Mouse (Mus musculus) midbrain, postnatal 0 days (tissue): ENCODE measurements at regions not wholly inside any gene's neighbourhood (a gene's known extent, or its start where the extent isn't known, plus 50 kb on each side); places are given as distances from the start of the nearest gene placed in this dataset.

ENCODE experiments used
- ATAC-seq: fragments of 200-750 bp; cut with Nextera tagmentation; 2 replicates; pipeline ENCODE4 v1.8.0; 2017; ENCODE audit warnings: moderate number of reproducible peaks, mild to moderate bottlenecking, moderate TSS enrichment, moderate library complexity; ENCODE audit not compliant: low FRiP score
- DNase-seq: peaks from one replicate; pipeline ENCODE4 v3.0.0-alpha.2; 2015; ENCODE audit warnings: low spot score
- H3K27ac ChIP-seq: fragments of 300-500 bp; sonication (generic); 2 replicates; pipeline ENCODE4 v1.5.1; 2014; ENCODE audit warnings: low read depth, mild to moderate bottlenecking, low read length, mixed read lengths
- H3K27me3 ChIP-seq: fragments of 300-500 bp; sonication (generic); 2 replicates; pipeline ENCODE4 v1.6.1; 2014; ENCODE audit warnings: low read length, control low read depth, mixed read lengths; ENCODE audit not compliant: insufficient read depth
- H3K36me3 ChIP-seq: fragments of 300-500 bp; sonication (generic); 2 replicates; pipeline ENCODE4 v1.6.1; 2014; ENCODE audit warnings: low read length, control low read depth, mixed read lengths; ENCODE audit not compliant: insufficient read depth
- H3K4me1 ChIP-seq: fragments of 300-500 bp; sonication (generic); 2 replicates; pipeline ENCODE4 v1.6.1; 2014; ENCODE audit warnings: mild to moderate bottlenecking, control low read depth, antibody characterized with exemption, low read length, mixed read lengths; ENCODE audit not compliant: insufficient read depth
- H3K4me2 ChIP-seq: fragments of 300-500 bp; sonication (generic); 2 replicates; pipeline ENCODE4 v1.6.1; 2014; ENCODE audit warnings: low read depth, mild to moderate bottlenecking, low read length, mixed read lengths; ENCODE audit not compliant: poor library complexity, severe bottlenecking
- H3K4me3 ChIP-seq: fragments of 300-500 bp; sonication (generic); 2 replicates; pipeline ENCODE4 v1.5.1; 2014; ENCODE audit warnings: low read depth, mild to moderate bottlenecking, low read length, moderate library complexity
- H3K9ac ChIP-seq: fragments of 300-500 bp; sonication (generic); replicated peaks from 2 replicates; pipeline ENCODE4 v1.6.1; 2014; ENCODE audit warnings: mild to moderate bottlenecking, low read length, moderate library complexity, mixed read lengths; ENCODE audit not compliant: poor library complexity, severe bottlenecking
- H3K9me3 ChIP-seq: fragments of 300-500 bp; sonication (generic); 2 replicates; pipeline ENCODE4 v1.6.1; 2016; ENCODE audit warnings: low read length, control low read depth
- CTCF ChIP-seq: IDR thresholded peaks from 2 replicates; pipeline ENCODE4 v1.5.1; 2016; ENCODE audit warnings: antibody characterized with exemption, mild to moderate bottlenecking
- WGBS: fragments of 180-500 bp; shearing (Covaris S2); extraction: QIAGEN DNeasy Blood & Tissue Kit; methylation state at CpG from one replicate; pipeline ENCODE4 v1.1.7; 2014; 5-methylcytosine and 5-hydroxymethylcytosine counted together

- H3K4me1 ChIP-seq: no peaks in the 10 kb centered on the region
- no peak overlapping the region for H3K4me3 ChIP-seq
- no peak for ATAC-seq
- WGBS: 93% methylated on average over 3 of the region's 3 CpGs
- H3K27me3 ChIP-seq: no peaks in the 10 kb centered on the region
- no peak for TF ChIP-seq CTCF
- H3K36me3 ChIP-seq: no peaks in the 10 kb centered on the region
- H3K4me2 ChIP-seq: no peak overlapping the region
- H3K9me3 ChIP-seq: no peaks in the 10 kb centered on the region
- H3K27ac ChIP-seq: no peak overlapping the region
- H3K9ac ChIP-seq: no peak overlapping the region
- no peak for DNase-seq
Measured at GRCm38 (mm10) chr14:76901490-76901889, 135.1 kb upstream of the Ccdc122 start.

- 34% methylated on average over 3 of the region's 3 CpGs for WGBS
Measured at GRCm38 (mm10) chr14:76899331-76899730, 137.2 kb upstream of the Ccdc122 start.

DNA sequence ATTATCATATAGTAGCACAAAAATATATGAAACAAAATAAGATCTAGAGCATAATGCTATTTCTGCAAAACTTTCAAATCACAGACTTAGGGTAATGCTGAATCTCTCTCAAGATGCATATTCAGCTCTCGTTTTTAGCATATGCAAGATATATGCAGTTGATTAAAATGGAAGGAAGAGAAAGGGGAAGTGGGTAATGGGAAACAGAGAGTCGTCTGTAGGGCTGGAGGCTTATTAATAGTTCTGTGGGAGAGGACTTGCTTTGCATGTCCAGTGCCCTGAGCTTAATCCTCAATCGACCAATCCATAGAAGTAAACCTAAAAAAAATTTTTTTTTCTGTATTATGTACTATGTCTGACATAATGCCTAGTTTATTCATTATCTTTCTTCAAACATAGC is 148.9 kb upstream of the Ccdc122 start:
- H3K4me3 ChIP-seq: no peak overlapping the region
- H3K27me3 ChIP-seq: no peaks in the 10 kb centered on the region
- TF ChIP-seq CTCF: no peak
- DNase-seq: no peak
- H3K36me3 ChIP-seq: no peaks in the 10 kb centered on the region
- no peak overlapping the region for H3K4me2 ChIP-seq
- H3K9me3 ChIP-seq: no peaks in the 10 kb centered on the region
- H3K27ac ChIP-seq: no peak overlapping the region
- no peak overlapping the region for H3K9ac ChIP-seq
- no peak for ATAC-seq
- WGBS: 58% methylated on average over 3 of the region's 3 CpGs
- peaks cover 3% of the 10 kb centered on the region; the same call in 1 of the 2 replicates for H3K4me1 ChIP-seq

More at GRCm38 (mm10) chr14:76899331-76899730, 137.2 kb upstream of the Ccdc122 start:
- ATAC-seq (no peak), DNase-seq (peak; percentile 20)
- H3K9ac ChIP-seq: no peak overlapping the region
- H3K4me1 ChIP-seq: no peaks in the 10 kb centered on the region
- TF ChIP-seq CTCF: no peak
- no peak overlapping the region for H3K27ac ChIP-seq
- no peak overlapping the region for H3K4me2 ChIP-seq
- H3K9me3 ChIP-seq: no peaks in the 10 kb centered on the region
- no peaks in the 10 kb centered on the region for H3K36me3 ChIP-seq
- H3K4me3 ChIP-seq: no peak overlapping the region
- H3K27me3 ChIP-seq: no peaks in the 10 kb centered on the region

DNA sequence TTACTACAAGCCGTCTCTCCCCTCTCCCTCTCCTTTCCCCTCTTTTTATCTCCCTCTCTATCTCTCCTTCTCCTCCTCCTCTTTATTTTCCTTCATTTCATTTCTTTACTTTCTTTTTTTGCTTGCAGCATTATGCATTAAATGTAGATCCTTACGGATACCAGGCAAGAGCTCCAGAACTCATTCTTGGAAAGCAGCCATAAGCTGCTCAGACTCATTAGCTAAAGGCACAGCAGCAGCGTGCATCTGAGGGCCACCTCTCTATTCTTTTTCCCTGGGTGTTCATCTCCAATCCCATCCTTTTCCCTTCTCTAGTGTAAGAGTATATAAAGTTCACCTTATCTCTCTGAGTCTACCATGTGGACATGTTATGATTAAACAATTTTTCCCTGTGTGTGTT is 149.4 kb upstream of the Ccdc122 start:
- no peaks in the 10 kb centered on the region for H3K9me3 ChIP-seq
- no peak overlapping the region for H3K27ac ChIP-seq
- no peaks in the 10 kb centered on the region for H3K27me3 ChIP-seq
- peaks cover 8% of the 10 kb centered on the region; the same call in 1 of the 2 replicates for H3K4me1 ChIP-seq
- no peak for ATAC-seq
- no peak overlapping the region for H3K4me2 ChIP-seq
- H3K36me3 ChIP-seq: no peaks in the 10 kb centered on the region
- no peak overlapping the region for H3K4me3 ChIP-seq
- 46% methylated on average over 3 of the region's 3 CpGs for WGBS
- DNase-seq: peak; percentile 33
- no peak for TF ChIP-seq CTCF
- no peak overlapping the region for H3K9ac ChIP-seq

DNA sequence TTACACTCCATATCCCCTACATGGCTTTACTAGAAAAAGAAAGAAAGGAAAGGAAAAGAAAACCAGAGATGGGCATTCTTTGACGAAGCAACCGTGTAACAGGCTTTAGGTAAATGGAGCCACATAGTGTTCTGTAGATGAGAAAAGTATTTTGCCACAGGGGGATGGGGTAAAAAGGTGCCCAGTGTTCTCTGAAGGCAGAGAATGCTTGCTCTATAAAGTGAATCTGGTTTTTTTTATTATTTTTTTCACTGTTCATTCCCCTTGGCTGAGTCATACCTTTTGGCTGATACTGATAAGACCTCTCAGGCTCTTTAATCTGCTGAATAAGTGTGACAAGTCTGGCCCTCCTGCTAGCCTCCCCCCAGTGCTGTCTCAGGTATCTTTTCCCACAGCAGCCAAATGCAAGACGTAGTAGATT is 153.3 kb upstream of the Ccdc122 start:
- Histone ChIP-seq H3K4me2 (no peak overlapping the region), H3K9me3 (no peaks in the 10 kb centered on the region), H3K4me1 (peaks cover 8% of the 10 kb centered on the region; the same call in 1 of the 2 replicates), H3K4me3 (no peak overlapping the region), H3K36me3 (no peaks in the 10 kb centered on the region), H3K9ac (no peak overlapping the region), H3K27ac (peak overlapping the region; percentile 71), H3K27me3 (no peaks in the 10 kb centered on the region)
- ATAC-seq (peak; percentile 54; the same call in 1 of the 2 replicates), DNase-seq (no peak)
- no peak for TF ChIP-seq CTCF
- WGBS: 5% methylated on average over 3 of the region's 3 CpGs

DNA sequence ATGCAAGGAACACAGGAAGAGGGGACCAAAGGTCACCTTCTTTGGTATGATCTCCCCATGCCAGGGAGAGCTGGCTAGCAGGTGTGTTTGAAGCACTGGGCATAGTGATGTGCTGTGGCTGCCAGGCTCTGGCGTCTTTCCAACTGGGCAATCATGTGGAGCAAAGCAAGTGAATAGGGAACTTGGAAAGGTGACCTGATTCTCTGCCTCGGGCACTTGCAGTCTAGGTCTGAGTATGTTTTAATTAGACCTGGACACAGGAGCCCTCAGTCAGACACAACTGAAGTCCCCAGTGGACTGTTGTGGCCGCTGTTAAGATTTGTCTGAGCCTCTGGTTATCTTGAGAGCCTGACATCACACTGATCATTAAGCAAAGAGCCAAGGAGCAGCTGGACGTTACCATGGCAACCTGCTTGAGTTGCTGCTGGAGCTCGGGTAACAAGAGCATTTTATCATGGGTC is 153.8 kb upstream of the Ccdc122 start:
- H3K27ac ChIP-seq: peak overlapping the region; percentile 71
- 3% methylated on average over 5 of the region's 5 CpGs for whole genome bisulfite sequencing
- H3K36me3 ChIP-seq: no peaks in the 10 kb centered on the region
- H3K9me3 ChIP-seq: no peaks in the 10 kb centered on the region
- no peak overlapping the region for H3K4me3 ChIP-seq
- peak; percentile 95 for DNase-seq
- H3K9ac ChIP-seq: no peak overlapping the region
- peaks cover 8% of the 10 kb centered on the region; the same call in 1 of the 2 replicates for H3K4me1 ChIP-seq
- TF ChIP-seq CTCF: no peak
- peak; percentile 78 for ATAC-seq
- no peaks in the 10 kb centered on the region for H3K27me3 ChIP-seq
- H3K4me2 ChIP-seq: no peak overlapping the region
